Mouse (Mus musculus) myocyte (in vitro differentiated cells): ENCODE results near the gene Ranbp2.

Experiments used
- CEBPB ChIP-seq: IDR thresholded peaks from 2 replicates; pipeline ENCODE4 v1.6.1; 2011; ENCODE audit warnings: mild to moderate bottlenecking, moderate library complexity; ENCODE audit not compliant: poor library complexity, insufficient read depth, severe bottlenecking
- E2F4 ChIP-seq: IDR thresholded peaks from one replicate; pipeline ENCODE4 v1.6.1; 2011; ENCODE audit warnings: mild to moderate bottlenecking, control low read depth, moderate library complexity; ENCODE audit not compliant: insufficient read depth
- POLR2AphosphoS2 ChIP-seq: IDR thresholded peaks from one replicate; pipeline ENCODE4 v1.6.1; 2011; ENCODE audit warnings: low read depth, control low read depth; ENCODE audit not compliant: insufficient read length
- SRF ChIP-seq: IDR thresholded peaks from one replicate; pipeline ENCODE4 v1.6.1; 2011; ENCODE audit warnings: low read depth; ENCODE audit not compliant: control insufficient read depth, insufficient read length
- TCF12 ChIP-seq: IDR thresholded peaks from one replicate; pipeline ENCODE4 v1.6.1; 2011; ENCODE audit warnings: mild to moderate bottlenecking, control low read depth; ENCODE audit not compliant: poor library complexity, insufficient read depth, severe bottlenecking

DNA sequence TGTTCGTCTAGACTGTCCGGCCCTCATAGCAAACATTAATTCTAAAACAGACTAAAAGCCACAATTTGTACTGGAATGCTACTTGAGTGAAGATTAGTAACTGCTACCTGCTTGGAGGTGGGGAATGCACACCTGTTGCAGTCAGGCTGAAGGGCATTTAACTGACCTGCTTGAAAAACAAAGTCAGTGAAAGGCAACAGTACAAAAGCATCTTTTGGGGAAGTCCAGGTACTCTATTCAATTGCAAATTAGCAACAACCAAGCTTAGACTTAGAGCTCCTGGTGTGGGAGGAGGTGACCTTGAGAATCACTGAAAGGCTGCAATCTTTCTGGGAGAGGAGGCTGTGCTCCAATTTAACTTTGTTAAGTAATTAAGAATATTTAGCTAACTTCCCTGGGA, 85.5 kb downstream of the Ranbp2 start:
- no peak for TF ChIP-seq E2F4
- TF ChIP-seq POLR2AphosphoS2 = no peak
- no peak for TF ChIP-seq SRF
- TF ChIP-seq CEBPB = no peak
- no peak for TF ChIP-seq TCF12
